Comparison of ENCODE assay signal across 12 mouse cellular contexts in genomic region chr4:131240457-131240856, GRCm38 (mm10).
"Had no signal": no experiment of that assay in that cellular context is flagged by ENCODE, and none has a peak within 500 bp of the region (broad histone marks: within the 10 kb centered on the region; RNA-seq: fewer than 3 reads in every experiment).

No protein-coding gene starts in this region.

- H3K9me3 ChIP-seq: limb, embryonic 10.5 days; liver, embryonic 15.5 days had no signal

- H3K9ac ChIP-seq: liver, embryonic 15.5 days; midbrain, embryonic 13.5 days had no signal

- H3K27ac ChIP-seq: left cerebral cortex, adult 2 months; limb, embryonic 10.5 days; liver, embryonic 15.5 days; midbrain, embryonic 13.5 days had no signal

- H3K4me2 ChIP-seq: liver, embryonic 11.5 days; liver, embryonic 15.5 days; midbrain, embryonic 13.5 days had no signal

- H3K4me1 ChIP-seq: liver, embryonic 15.5 days had no signal

- ATAC-seq: lung, postnatal 0 days; midbrain, embryonic 13.5 days had no signal

- H3K27me3 ChIP-seq: liver, embryonic 15.5 days; midbrain, embryonic 13.5 days had no signal

- DNase-seq: lung, adult 2 months; lung, postnatal 36 days; right cerebral cortex, adult 18-20 months; right cerebral cortex, postnatal 4 days; spleen, adult 18-20 months; thymus, postnatal 4 days had no signal

- H3K36me3 ChIP-seq: limb, embryonic 10.5 days; liver, embryonic 15.5 days; midbrain, embryonic 13.5 days had no signal

- H3K4me3 ChIP-seq: left cerebral cortex, adult 2 months; limb, embryonic 10.5 days; liver, embryonic 15.5 days; midbrain, embryonic 13.5 days had no signal
